Mouse (Mus musculus) G1E (cell line): ENCODE results near the gene Arhgap24.

Experiments
- CTCF ChIP-seq: IDR thresholded peaks from 2 replicates; pipeline ENCODE4 v1.5.1; 2012; ENCODE audit warnings: low read depth, low read length, inconsistent platforms, mixed read lengths
- TAL1 ChIP-seq: conservative IDR thresholded peaks from 2 replicates; pipeline ENCODE4 v1.6.1; 2012; ENCODE audit warnings: low read depth, low read length, inconsistent platforms, mixed read lengths

GRCm38 (mm10) chr5:102901176-102901575 is 420.0 kb downstream of the Arhgap24 start:
- TF ChIP-seq CTCF (no peak), TAL1 (no peak)
